Mouse (Mus musculus): ENCODE measurements around the gene Wfdc10. TPM values are rescaled to one million over a fixed set of nuclear protein-coding genes. Genes with fewer than 3 reads are reported as not detected.

The Wfdc10 gene
- total and polyA plus RNA-seq, 2 experiments = not detected

DNA sequence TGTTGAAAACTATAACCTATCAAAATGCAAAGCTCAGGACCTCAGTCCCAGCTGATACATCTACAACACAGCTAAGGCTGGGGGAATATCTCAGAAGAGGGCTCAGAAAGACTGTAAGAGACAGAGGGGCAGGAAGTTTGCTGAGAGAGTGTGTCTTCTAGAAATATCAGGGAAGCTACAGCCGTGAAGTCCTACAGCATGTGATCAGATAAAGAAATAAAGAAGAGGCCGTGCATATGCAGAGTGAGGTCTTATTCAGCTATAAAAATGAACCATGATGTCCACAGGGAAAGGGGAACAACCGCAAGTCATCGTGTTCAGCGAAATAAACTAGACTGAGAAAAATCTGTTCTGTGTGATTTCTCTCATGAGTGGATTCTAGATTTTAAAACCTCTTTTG is 14.4 kb downstream of the Wfdc10 start:
- Histone ChIP-seq H3K36me3 (ENCODE audit: control insufficient read depth, insufficient read depth, low read length) (no peaks in the 10 kb centered on the region), H3K4me3 (ENCODE audit: insufficient read depth, low read depth, low read length) (no peak overlapping the region), H3K4me1 (ENCODE audit: control insufficient read depth, insufficient read depth, low read length) (no peaks in the 10 kb centered on the region), H3K79me2 (ENCODE audit: control insufficient read depth, insufficient read depth, low read length) (no peaks in the 10 kb centered on the region), H3K9ac (ENCODE audit: low read depth, low read length) (no peak overlapping the region), H3K27me3 (ENCODE audit: control insufficient read depth, insufficient read depth, low read length) (no peaks in the 10 kb centered on the region), H3K27ac (replicated peaks; ENCODE audit: insufficient read depth, low read depth, low read length) (no peak overlapping the region)
- no peak for TF ChIP-seq CTCF (IDR thresholded peaks at IDR 0.05; ENCODE audit: low read depth, low read length)
- no peak for TF ChIP-seq POLR2A (IDR thresholded peaks at IDR 0.05; ENCODE audit: extremely low read depth, insufficient read depth, low read length)
- 69% methylated on average over 5 of the region's 5 CpGs for WGBS
- DNase-seq (ENCODE audit: extremely low read depth, low read depth, low spot score) = no peak

DNA sequence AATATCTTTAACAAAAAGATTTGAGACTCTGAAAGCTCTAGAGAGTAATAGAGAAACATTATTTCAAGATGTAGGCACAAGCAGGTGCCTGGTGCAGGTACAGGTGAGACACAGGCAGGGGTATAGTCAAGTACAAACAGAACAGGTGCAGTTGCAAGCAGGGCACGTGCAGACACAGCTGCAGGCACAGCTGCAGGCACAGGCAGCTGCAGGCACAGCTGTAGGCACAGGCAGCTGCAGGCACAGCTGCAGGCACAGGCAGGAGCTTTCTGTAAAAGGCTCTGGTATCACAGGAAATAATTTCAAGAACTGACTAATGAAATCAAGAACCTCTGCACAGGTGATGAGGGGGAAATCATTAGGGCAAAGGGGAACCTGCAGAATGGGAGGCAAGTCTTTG is 15.1 kb downstream of the Wfdc10 start:
- Histone ChIP-seq H3K27me3 (ENCODE audit: control insufficient read depth, insufficient read depth, low read length) (no peaks in the 10 kb centered on the region), H3K4me3 (ENCODE audit: insufficient read depth, low read depth, low read length) (no peak overlapping the region), H3K9ac (ENCODE audit: low read depth, low read length) (no peak overlapping the region), H3K4me1 (ENCODE audit: control insufficient read depth, insufficient read depth, low read length) (no peaks in the 10 kb centered on the region), H3K27ac (replicated peaks; ENCODE audit: insufficient read depth, low read depth, low read length) (no peak overlapping the region), H3K79me2 (ENCODE audit: control insufficient read depth, insufficient read depth, low read length) (no peaks in the 10 kb centered on the region), H3K36me3 (ENCODE audit: control insufficient read depth, insufficient read depth, low read length) (no peaks in the 10 kb centered on the region)
- DNase-seq (ENCODE audit: extremely low read depth, low read depth, low spot score) = no peak
- TF ChIP-seq POLR2A (IDR thresholded peaks at IDR 0.05; ENCODE audit: extremely low read depth, insufficient read depth, low read length) (no peak), CTCF (IDR thresholded peaks at IDR 0.05; ENCODE audit: low read depth, low read length) (no peak)
- 21% methylated on average over 1 of the region's 1 CpGs for WGBS

DNA sequence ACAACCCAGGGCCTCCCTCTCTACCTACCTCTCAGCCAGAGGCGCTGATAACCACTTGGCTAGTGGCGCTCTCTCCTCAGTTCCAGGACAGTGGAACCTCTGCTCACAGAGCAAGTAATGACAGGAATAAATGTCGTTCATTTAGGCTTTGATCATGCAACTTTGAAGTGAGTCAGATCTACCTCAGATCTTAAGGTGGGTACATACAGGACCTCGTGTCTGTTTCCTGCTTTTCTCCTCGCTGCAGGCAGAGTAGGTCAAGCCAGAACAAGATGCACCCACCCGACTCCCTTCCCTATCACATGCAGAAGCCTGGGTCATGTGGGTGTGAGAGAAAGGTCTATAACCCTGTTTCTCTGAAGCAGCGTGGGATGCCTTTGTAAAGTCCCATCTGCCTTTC is 18.1 kb downstream of the Wfdc10 start, which contains the start of gene Wfdc11:
Wfdc11 (minus strand) TSS at position 101 of the 400 bp plus-strand sequence.
- no peaks in the 10 kb centered on the region for H3K27me3 ChIP-seq (ENCODE audit: control insufficient read depth, insufficient read depth, low read length)
- no peaks in the 10 kb centered on the region for H3K4me1 ChIP-seq (ENCODE audit: control insufficient read depth, insufficient read depth, low read length)
- no peak for DNase-seq (ENCODE audit: extremely low read depth, low read depth, low spot score)
- H3K27ac ChIP-seq (replicated peaks; ENCODE audit: insufficient read depth, low read depth, low read length) = no peak within 1 kb of the TSS
- 74% methylated on average over 7 of the region's 7 CpGs for WGBS
- H3K9ac ChIP-seq (ENCODE audit: low read depth, low read length) = no peak within 1 kb of the TSS
- no peak within 1 kb of the TSS for H3K4me3 ChIP-seq (ENCODE audit: insufficient read depth, low read depth, low read length)
- no peak for TF ChIP-seq POLR2A (IDR thresholded peaks at IDR 0.05; ENCODE audit: extremely low read depth, insufficient read depth, low read length)
- no peak for TF ChIP-seq CTCF (IDR thresholded peaks at IDR 0.05; ENCODE audit: low read depth, low read length)
- H3K36me3 ChIP-seq (ENCODE audit: control insufficient read depth, insufficient read depth, low read length) = no peaks in the 10 kb centered on the region
- H3K79me2 ChIP-seq (ENCODE audit: control insufficient read depth, insufficient read depth, low read length) = no peaks in the 10 kb centered on the region

DNA sequence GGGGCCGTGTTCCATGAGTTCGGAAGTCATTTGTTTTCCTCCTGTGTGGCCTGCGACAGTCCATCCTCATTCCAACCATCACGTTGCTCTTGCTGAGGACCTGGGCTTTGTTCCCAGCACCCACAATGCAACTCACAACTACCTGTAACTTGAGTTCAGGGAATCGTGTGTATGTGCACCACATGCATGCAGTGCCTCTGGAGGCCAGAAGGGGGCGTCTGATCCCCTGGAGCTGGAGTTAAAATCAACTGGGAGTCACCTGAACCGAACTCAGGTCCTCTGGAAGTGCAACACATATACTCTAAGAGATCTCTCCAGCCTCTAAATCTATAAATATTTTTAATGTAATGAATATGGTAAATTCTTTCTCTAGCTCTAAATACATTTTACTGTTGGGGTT is 20.3 kb downstream of the Wfdc10 start:
- Histone ChIP-seq H3K36me3 (ENCODE audit: control insufficient read depth, insufficient read depth, low read length) (no peaks in the 10 kb centered on the region), H3K4me1 (ENCODE audit: control insufficient read depth, insufficient read depth, low read length) (0 out of 2 replicates have a peak, but pooled peaks cover 3% of the 10 kb centered on the region), H3K27ac (replicated peaks; ENCODE audit: insufficient read depth, low read depth, low read length) (no peak overlapping the region), H3K27me3 (ENCODE audit: control insufficient read depth, insufficient read depth, low read length) (no peaks in the 10 kb centered on the region), H3K79me2 (ENCODE audit: control insufficient read depth, insufficient read depth, low read length) (no peaks in the 10 kb centered on the region), H3K4me3 (ENCODE audit: insufficient read depth, low read depth, low read length) (no peak overlapping the region), H3K9ac (ENCODE audit: low read depth, low read length) (no peak overlapping the region)
- no peak for DNase-seq (ENCODE audit: extremely low read depth, low read depth, low spot score)
- 82% methylated on average over 7 of the region's 7 CpGs for WGBS
- TF ChIP-seq CTCF (IDR thresholded peaks at IDR 0.05; ENCODE audit: low read depth, low read length) (peak; percentile 38; the same call in 1 of the 2 replicates), POLR2A (IDR thresholded peaks at IDR 0.05; ENCODE audit: extremely low read depth, insufficient read depth, low read length) (no peak)

DNA sequence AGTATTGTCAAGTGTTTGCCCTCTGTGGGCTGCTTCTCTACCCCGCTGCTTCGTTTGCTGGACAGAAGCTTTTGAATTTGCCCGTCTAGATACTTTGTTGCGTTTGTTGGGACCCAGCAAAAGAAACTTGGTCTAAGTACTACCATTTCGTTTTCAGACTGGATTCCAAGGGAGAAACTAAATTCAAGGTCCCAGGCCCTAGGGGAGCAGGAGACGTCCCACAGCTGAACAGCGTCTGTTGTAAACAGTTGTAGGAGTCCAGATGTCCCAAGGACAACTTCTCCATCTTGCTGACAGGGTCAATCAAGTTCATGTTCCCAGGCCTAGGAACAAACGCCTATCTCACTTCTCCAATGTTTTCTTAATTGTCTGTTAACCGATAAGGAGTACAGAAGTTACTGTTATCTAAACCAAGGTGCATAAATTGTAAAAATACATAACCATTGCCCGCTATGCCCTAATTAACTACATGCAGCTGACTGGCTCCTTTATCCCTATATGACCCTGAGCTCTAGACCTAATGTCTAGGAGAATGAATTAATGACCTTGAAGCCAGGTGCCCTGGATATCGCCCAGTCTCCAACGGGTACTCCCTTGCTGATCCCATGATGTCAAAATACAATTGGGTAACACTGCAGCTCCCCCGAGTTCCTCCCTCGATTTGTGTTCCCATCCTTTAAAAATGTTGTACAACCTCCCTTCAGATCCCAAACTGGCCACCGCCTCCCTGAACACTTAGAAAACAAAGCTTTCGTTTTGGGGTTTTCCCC is 21.3 kb downstream of the Wfdc10 start:
- Histone ChIP-seq H3K27ac (replicated peaks; ENCODE audit: insufficient read depth, low read depth, low read length) (no peak overlapping the region), H3K36me3 (ENCODE audit: control insufficient read depth, insufficient read depth, low read length) (no peaks in the 10 kb centered on the region), H3K9ac (ENCODE audit: low read depth, low read length) (no peak overlapping the region), H3K4me1 (ENCODE audit: control insufficient read depth, insufficient read depth, low read length) (0 out of 2 replicates have a peak, but pooled peaks cover 3% of the 10 kb centered on the region), H3K79me2 (ENCODE audit: control insufficient read depth, insufficient read depth, low read length) (no peaks in the 10 kb centered on the region), H3K4me3 (ENCODE audit: insufficient read depth, low read depth, low read length) (no peak overlapping the region), H3K27me3 (ENCODE audit: control insufficient read depth, insufficient read depth, low read length) (no peaks in the 10 kb centered on the region)
- TF ChIP-seq CTCF (IDR thresholded peaks at IDR 0.05; ENCODE audit: low read depth, low read length) (no peak), POLR2A (IDR thresholded peaks at IDR 0.05; ENCODE audit: extremely low read depth, insufficient read depth, low read length) (no peak)
- 74% methylated on average over 16 of the region's 16 CpGs for WGBS
- DNase-seq (ENCODE audit: extremely low read depth, low read depth, low spot score) = peak; percentile 15

All from liver, adult 2 months (tissue).